8 mouse cellular contexts compared by ENCODE assay signal in the genomic region with DNA sequence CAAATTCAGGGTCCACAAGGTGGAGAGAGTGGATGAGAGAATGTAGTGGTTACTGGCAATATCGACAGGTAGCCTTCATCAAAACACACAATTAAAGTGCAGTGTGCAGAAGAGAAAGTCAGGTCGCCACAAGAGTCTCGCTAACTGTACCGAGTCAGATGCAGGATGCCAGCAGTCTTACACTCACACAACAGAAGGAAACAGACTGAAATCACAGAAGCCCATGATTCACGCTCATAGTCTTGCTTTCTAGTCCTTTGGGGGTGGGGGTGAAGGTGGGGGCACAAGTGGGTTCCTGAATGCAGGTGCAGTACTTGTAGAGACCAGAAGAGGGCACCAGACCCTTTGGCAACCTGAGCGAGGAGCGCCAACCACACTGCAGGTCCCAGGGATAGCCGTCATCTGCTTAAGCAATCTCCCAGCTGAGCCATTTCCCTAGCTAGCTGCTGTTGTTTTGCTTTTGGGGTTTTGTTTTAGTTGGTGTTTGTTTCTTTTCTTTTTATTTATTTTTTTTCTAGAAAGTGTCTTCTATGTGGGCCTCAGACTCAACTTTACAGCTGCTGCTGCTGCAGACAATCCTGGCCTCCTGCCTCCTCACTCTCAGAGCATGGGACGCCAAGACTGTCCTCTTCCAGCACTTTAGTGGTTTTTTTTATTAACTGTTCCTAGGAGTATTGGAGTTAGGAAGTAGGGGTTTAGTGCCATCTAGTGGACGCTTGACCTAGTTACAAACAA.
A peak's percentile ranks its signal among the peaks of the same experiment; 100 is the strongest.
DNase-seq lines count a peak whose midpoint lies in the region; ATAC-seq lines count a peak whose summit lies in the region.

No protein-coding gene starts in this region.

- no peaks in the 10 kb centered on the region for H3K9me3 ChIP-seq in hindbrain, embryonic 16.5 days (ENCODE audit: control insufficient read depth, low read length)

- DNase-seq in ZHBTc4 (ENCODE audit: low read depth, low spot score) = peak; percentile 84
- DNase-seq in cerebellum, postnatal 36 days = peak; percentile 75 to 82
- peak; percentile 83 for DNase-seq in gastrocnemius, adult 18-20 months (ENCODE audit: low spot score)
- DNase-seq in left cerebral cortex, adult 18-20 months (ENCODE audit: low spot score in 2 of 2) = peak; percentile 70 to 79
- peak; percentile 81 for DNase-seq in right cerebral cortex, adult 18-20 months
- peak; percentile 62 to 85 for DNase-seq in urinary bladder, postnatal 4 days (ENCODE audit: low spot score in 2 of 2)

- 0 out of 2 replicates have a peak overlapping the region, but pooled peaks have one; percentile 36 for H3K27ac ChIP-seq in hindbrain, embryonic 16.5 days (ENCODE audit: low read depth, low read length)
- peak overlapping the region; percentile 32 for H3K27ac ChIP-seq in macrophage

- H3K4me3 ChIP-seq in hindbrain, embryonic 16.5 days (ENCODE audit: low read length) = 0 out of 2 replicates have a peak overlapping the region, but pooled peaks have one; percentile 2
- H3K4me3 ChIP-seq in macrophage (ENCODE audit: inconsistent target) = peak overlapping the region; percentile 13; the same call in 1 of the 2 replicates

- no peak overlapping the region for H3K9ac ChIP-seq in hindbrain, embryonic 16.5 days (ENCODE audit: low read depth, low read length)

- H3K27me3 ChIP-seq in hindbrain, embryonic 16.5 days (replicated peaks; ENCODE audit: control insufficient read depth, insufficient read depth, low read length) = no peaks in the 10 kb centered on the region

- no peaks in the 10 kb centered on the region for H3K79me2 ChIP-seq in macrophage (ENCODE audit: inconsistent target)

- ATAC-seq in hindbrain, embryonic 16.5 days = peak; percentile 88

- peak overlapping the region; percentile 47 for H3K4me2 ChIP-seq in hindbrain, embryonic 16.5 days (ENCODE audit: low read length)

- H3K4me1 ChIP-seq in hindbrain, embryonic 16.5 days (ENCODE audit: control insufficient read depth, insufficient read depth, low read depth, low read length) = no peaks in the 10 kb centered on the region; the same call in 1 of the 2 replicates

- H3K36me3 ChIP-seq in hindbrain, embryonic 16.5 days (ENCODE audit: control insufficient read depth, insufficient read depth, low read length) = no peaks in the 10 kb centered on the region
- H3K36me3 ChIP-seq in macrophage (ENCODE audit: inconsistent target) = no peaks in the 10 kb centered on the region

- WGBS in hindbrain, embryonic 16.5 days = 25% methylated on average over 10 of the region's 10 CpGs
- 25% methylated on average over 10 of the region's 10 CpGs for WGBS in macrophage (ENCODE audit: missing documents)

Comparison
In these comparisons a context has a peak if more than half of its experiments do, and no peak if none do; other contexts are left out.
1. Peak in every context shown above with its lines: DNase-seq, ATAC-seq, H3K4me3 ChIP-seq and H3K27ac ChIP-seq.